Mouse (Mus musculus) heart, adult 11 months (tissue): ENCODE measurements at regions not wholly inside any gene's neighbourhood (a gene's known extent, or its start where the extent isn't known, plus 50 kb on each side); places are given as distances from the start of the nearest gene placed in this dataset.

Source experiments
- DNase-seq: peaks from one replicate; pipeline ENCODE4 v3.0.0; 2022

- DNase-seq: peak; percentile 44
Observed at GRCm38 (mm10) chr5:73797980-73798379, 146.8 kb downstream of the Spata18 start.

GRCm38 (mm10) chr5:73803431-73803830, 152.3 kb downstream of the Spata18 start:
- peak; percentile 91 for DNase-seq

- DNase-seq: peak; percentile 90
Observed at GRCm38 (mm10) chr5:73804556-73805230, 153.5 kb downstream of the Spata18 start.

GRCm38 (mm10) chr5:73810660-73811059, 159.5 kb downstream of the Spata18 start:
- DNase-seq: peak; percentile 78

GRCm38 (mm10) chr5:73811094-73811521, 159.9 kb downstream of the Spata18 start:
- DNase-seq: peak; percentile 89

- peak; percentile 71 for DNase-seq
Observed at GRCm38 (mm10) chr5:73815752-73816151, 164.6 kb downstream of the Spata18 start.

GRCm38 (mm10) chr5:73817180-73817579, 166.0 kb downstream of the Spata18 start:
- DNase-seq: peak; percentile 89

- peak; percentile 70 for DNase-seq
Observed at GRCm38 (mm10) chr5:73821956-73822545, 170.9 kb downstream of the Spata18 start.

- DNase-seq: no peak
Observed at GRCm38 (mm10) chr5:73823421-73823820, 172.2 kb downstream of the Spata18 start.

GRCm38 (mm10) chr5:73826941-73827340, 175.8 kb downstream of the Spata18 start:
- peak; percentile 92 for DNase-seq

- peak; percentile 56 for DNase-seq
Observed at GRCm38 (mm10) chr5:73833721-73834120, 182.5 kb downstream of the Spata18 start.

- DNase-seq: peak; percentile 78
Observed at GRCm38 (mm10) chr5:73843776-73844175, 192.6 kb downstream of the Spata18 start.

GRCm38 (mm10) chr5:73846096-73846782, 195.1 kb downstream of the Spata18 start:
- peak; percentile 93 for DNase-seq

GRCm38 (mm10) chr5:73846783-73847151, 195.6 kb downstream of the Spata18 start:
- peak; percentile 92 for DNase-seq

- DNase-seq: peak; percentile 36
Observed at GRCm38 (mm10) chr5:73851501-73851900, 200.3 kb downstream of the Spata18 start.

- peak; percentile 97 for DNase-seq
Observed at GRCm38 (mm10) chr5:73854025-73854773, 203.0 kb downstream of the Spata18 start.

- DNase-seq: peak; percentile 90
Observed at GRCm38 (mm10) chr5:73854774-73855371, 203.7 kb downstream of the Spata18 start.

- no peak for DNase-seq
Observed at GRCm38 (mm10) chr5:73859320-73859719, 208.1 kb downstream of the Spata18 start.

GRCm38 (mm10) chr5:73864138-73864761, 204.0 kb downstream of the Usp46 start:
- peak; percentile 88 for DNase-seq

GRCm38 (mm10) chr5:73872641-73873421, 195.4 kb downstream of the Usp46 start:
- peak; percentile 42 for DNase-seq

GRCm38 (mm10) chr5:73874770-73875169, 193.5 kb downstream of the Usp46 start:
- peak; percentile 50 for DNase-seq
